Mouse (Mus musculus) MEL (cell line): Measurements from ENCODE around the gene Kdm6b. TPM values are rescaled to one million over a fixed set of nuclear protein-coding genes. Genes with fewer than 3 reads are reported as not detected.

ENCODE experiments used
- DNase-seq: peaks from one replicate; pipeline ENCODE4 v3.0.0; 2011; ENCODE audit warnings: low read depth, low spot score
- H3K27ac ChIP-seq: 2 replicates; pipeline ENCODE4 v1.5.1; 2012; ENCODE audit warnings: low read depth, mild to moderate bottlenecking, control low read depth, low read length, moderate library complexity; ENCODE audit not compliant: control insufficient read depth
- H3K27me3 ChIP-seq, 2 experiments: fragments of 150-350 bp in 1 of 2; sonication (generic) in 1 of 2; 2 replicates each; pipeline ENCODE4 v1.6.1; 2012; ENCODE audit warnings: low read length in 2 of 2, mild to moderate bottlenecking in 2 of 2, improper control_type of control experiment in 1 of 2, moderate library complexity in 1 of 2; ENCODE audit not compliant: insufficient read depth in 2 of 2, control insufficient read depth in 1 of 2
- H3K36me3 ChIP-seq, 2 experiments: 2 replicates each; pipeline ENCODE4 v1.6.1; 2012 to 2014; ENCODE audit warnings: low read length in 2 of 2, improper control_type of control experiment in 1 of 2, inconsistent platforms in 1 of 2, mild to moderate bottlenecking in 1 of 2; ENCODE audit not compliant: insufficient read depth in 2 of 2, control insufficient read depth in 1 of 2
- H3K4me1 ChIP-seq, 2 experiments: fragments of 150-350 bp in 1 of 2; sonication (generic) in 1 of 2; 2 replicates each; pipeline ENCODE4 v1.6.1; 2012; ENCODE audit warnings: low read length in 2 of 2, improper control_type of control experiment in 1 of 2, mild to moderate bottlenecking in 1 of 2; ENCODE audit not compliant: insufficient read depth in 2 of 2, control insufficient read depth in 1 of 2
- H3K4me3 ChIP-seq, 2 experiments: fragments of 150-350 bp in 1 of 2; sonication (generic) in 1 of 2; 2 replicates each; pipeline ENCODE4 v1.5.1; 2012; ENCODE audit warnings: low read depth in 2 of 2, low read length in 2 of 2, mild to moderate bottlenecking in 2 of 2, moderate library complexity in 2 of 2, control low read depth in 1 of 2, improper control_type of control experiment in 1 of 2; ENCODE audit not compliant: control insufficient read depth in 1 of 2, insufficient read depth in 1 of 2
- H3K79me2 ChIP-seq: 2 replicates; pipeline ENCODE4 v1.6.1; 2012; ENCODE audit warnings: mild to moderate bottlenecking, low read length, moderate library complexity; ENCODE audit not compliant: control insufficient read depth, poor library complexity, insufficient read depth
- H3K9ac ChIP-seq: 2 replicates; pipeline ENCODE4 v1.6.1; 2012; ENCODE audit warnings: low read depth, mild to moderate bottlenecking, control low read depth, low read length, moderate library complexity; ENCODE audit not compliant: control insufficient read depth, poor library complexity, severe bottlenecking
- H3K9me3 ChIP-seq: fragments of 150-350 bp; sonication (generic); replicated peaks from 2 replicates; pipeline ENCODE4 v1.6.1; 2012; ENCODE audit warnings: mild to moderate bottlenecking, low read length, improper control_type of control experiment, moderate library complexity; ENCODE audit not compliant: insufficient read depth
- CHD1 ChIP-seq: IDR thresholded peaks from 2 replicates; pipeline ENCODE4 v1.6.1; 2012; ENCODE audit warnings: low read depth, mild to moderate bottlenecking, inconsistent platforms, low read length, improper control_type of control experiment
- CTCF ChIP-seq, 3 experiments: IDR thresholded peaks in 2 of 3; conservative IDR thresholded peaks in 1 of 3; 2 replicates each; pipeline ENCODE4 v1.5.1; 2011 to 2012; ENCODE audit warnings: low read length in 3 of 3, low read depth in 2 of 3, mild to moderate bottlenecking in 2 of 3, improper control_type of control experiment in 1 of 3, inconsistent platforms in 1 of 3, mixed read lengths in 1 of 3, moderate library complexity in 1 of 3; ENCODE audit not compliant: control insufficient read depth in 1 of 3, insufficient read depth in 1 of 3, poor library complexity in 1 of 3, severe bottlenecking in 1 of 3
- E2F4 ChIP-seq: IDR thresholded peaks from 2 replicates; pipeline ENCODE4 v1.6.1; 2011; ENCODE audit warnings: low read depth, low read length, improper control_type of control experiment, borderline replicate concordance
- ETS1 ChIP-seq: IDR thresholded peaks from 2 replicates; pipeline ENCODE4 v1.6.1; 2012; ENCODE audit warnings: low read depth, mild to moderate bottlenecking, inconsistent platforms, low read length, improper control_type of control experiment, moderate library complexity
- GABPA ChIP-seq: IDR thresholded peaks from 2 replicates; pipeline ENCODE4 v1.6.1; 2012; ENCODE audit warnings: low read depth, mild to moderate bottlenecking, inconsistent platforms, low read length, improper control_type of control experiment, moderate library complexity
- GATA1 ChIP-seq: IDR thresholded peaks from 2 replicates; pipeline ENCODE4 v1.6.1; 2011; ENCODE audit warnings: low read depth, low read length, improper control_type of control experiment
- HCFC1 ChIP-seq: IDR thresholded peaks from 2 replicates; pipeline ENCODE4 v1.6.1; 2012; ENCODE audit warnings: low read depth, mild to moderate bottlenecking, inconsistent platforms, low read length, improper control_type of control experiment, moderate library complexity
- KAT2A ChIP-seq: conservative IDR thresholded peaks from 2 replicates; pipeline ENCODE4 v1.6.1; 2012; ENCODE audit warnings: low read depth, low read length, improper control_type of control experiment, inconsistent platforms
- MAX ChIP-seq: IDR thresholded peaks from 2 replicates; pipeline ENCODE4 v1.6.1; 2011; ENCODE audit warnings: low read length, improper control_type of control experiment
- MAZ ChIP-seq: IDR thresholded peaks from 2 replicates; pipeline ENCODE4 v1.6.1; 2012; ENCODE audit warnings: low read depth, mild to moderate bottlenecking, inconsistent platforms, low read length, improper control_type of control experiment
- MEF2A ChIP-seq: IDR thresholded peaks from 2 replicates; pipeline ENCODE4 v1.6.1; 2014; ENCODE audit warnings: low read depth, mild to moderate bottlenecking, inconsistent platforms, low read length, improper control_type of control experiment; ENCODE audit not compliant: poor library complexity, insufficient replicate concordance, severe bottlenecking; ENCODE audit errors: extremely low read depth
- MYB ChIP-seq: IDR thresholded peaks from 2 replicates; pipeline ENCODE4 v1.6.1; 2011; ENCODE audit warnings: mild to moderate bottlenecking, low read depth, low read length, improper control_type of control experiment
- POLR2AphosphoS5 ChIP-seq: IDR thresholded peaks from 2 replicates; pipeline ENCODE4 v1.6.1; 2012; ENCODE audit warnings: low read depth, borderline replicate concordance, mild to moderate bottlenecking, inconsistent platforms, low read length, moderate library complexity, mixed read lengths
- RAD21 ChIP-seq: IDR thresholded peaks from 2 replicates; pipeline ENCODE4 v1.6.1; 2011; ENCODE audit warnings: mild to moderate bottlenecking, low read depth, low read length, improper control_type of control experiment
- RCOR1 ChIP-seq: IDR thresholded peaks from 2 replicates; pipeline ENCODE4 v1.6.1; 2012; ENCODE audit warnings: low read depth, mild to moderate bottlenecking, inconsistent platforms, low read length, improper control_type of control experiment
- SIN3A ChIP-seq: IDR thresholded peaks from 2 replicates; pipeline ENCODE4 v1.6.1; 2012; ENCODE audit warnings: low read length, improper control_type of control experiment, inconsistent platforms
- SMC3 ChIP-seq: IDR thresholded peaks from 2 replicates; pipeline ENCODE4 v1.6.1; 2011; ENCODE audit warnings: low read depth, low read length, improper control_type of control experiment
- TBP ChIP-seq: IDR thresholded peaks from 2 replicates; pipeline ENCODE4 v1.8.0; 2011; ENCODE audit warnings: low read depth, low read length, improper control_type of control experiment
- UBTF ChIP-seq: IDR thresholded peaks from 2 replicates; pipeline ENCODE4 v1.6.1; 2012; ENCODE audit warnings: low read depth, mild to moderate bottlenecking, inconsistent platforms, low read length, improper control_type of control experiment, moderate library complexity, borderline replicate concordance; ENCODE audit not compliant: insufficient read depth
- USF1 ChIP-seq: IDR thresholded peaks from 2 replicates; pipeline ENCODE4 v1.6.1; 2014; ENCODE audit warnings: low read depth, mild to moderate bottlenecking, inconsistent platforms, low read length, improper control_type of control experiment, moderate library complexity
- ZMIZ1 ChIP-seq: IDR thresholded peaks from 2 replicates; pipeline ENCODE4 v1.6.1; 2012; ENCODE audit warnings: low read depth, mild to moderate bottlenecking, inconsistent platforms, low read length, improper control_type of control experiment, moderate library complexity
- ZNF384 ChIP-seq: IDR thresholded peaks from 2 replicates; pipeline ENCODE4 v1.6.1; 2012; ENCODE audit warnings: low read depth, mild to moderate bottlenecking, inconsistent platforms, low read length, improper control_type of control experiment
- polyA plus RNA-seq, 2 experiments: library from polyadenylated mRNA; stranded (reverse) in 1 of 2; unstranded in 1 of 2; fragments of >175 nt in 1 of 2; fragments of >200 nt in 1 of 2; gene quantifications; 2 replicates each; pipeline versions ENCODE4 v1.2.1 to v1.2.4; 2012; ENCODE audit warnings: low replicate concordance in 2 of 2, low read depth in 1 of 2; ENCODE audit not compliant: insufficient read length in 2 of 2, insufficient read depth in 1 of 2, missing spikeins in 1 of 2
- total RNA-seq: library from RNA; depleted of rRNA; stranded (reverse); fragments of 300-350 nt; gene quantifications from 2 replicates; pipeline ENCODE4 v1.2.3, GENCODE M21; 2012

Kdm6b gene
- total and polyA plus RNA-seq, 3 experiments, result 5.8 to 43.4 (median 25.0) TPM

DNA sequence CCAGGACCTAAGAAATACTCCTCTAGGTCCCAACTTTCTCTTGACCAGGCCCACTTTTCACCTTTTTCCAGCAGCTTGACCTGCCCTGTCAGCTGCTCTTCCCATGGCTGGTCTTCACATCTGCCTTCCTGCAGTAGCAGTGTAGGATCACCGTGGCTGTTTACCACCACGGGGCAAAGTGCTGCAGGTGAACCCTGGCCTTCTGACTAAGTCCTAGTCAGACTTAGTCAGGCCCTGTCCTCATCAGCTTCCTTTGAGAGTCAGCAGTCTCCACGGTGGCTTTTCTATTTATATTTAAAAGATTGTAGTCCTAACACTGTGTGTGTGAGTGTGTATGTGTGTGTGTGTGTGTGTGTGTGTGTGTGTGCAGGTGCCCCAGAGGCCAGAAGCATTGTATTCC lies 35.7 kb downstream of the Kdm6b start:
- no peaks in the 10 kb centered on the region for H3K9me3 ChIP-seq
- H3K4me3 ChIP-seq, result no peak overlapping the region
- no peak for DNase-seq
- no peaks in the 10 kb centered on the region for H3K27me3 ChIP-seq
- H3K27ac ChIP-seq, result no peak overlapping the region
- peaks cover 0 to 7% of the 10 kb centered on the region in 2 experiments; a peak in 2 of 4 replicates for H3K36me3 ChIP-seq
- peaks cover 0 to 9% of the 10 kb centered on the region in 2 experiments; a peak in 1 of 4 replicates for H3K4me1 ChIP-seq
- H3K9ac ChIP-seq, result no peak overlapping the region
- peaks cover 1% of the 10 kb centered on the region; the same call in 1 of the 2 replicates for H3K79me2 ChIP-seq
- TF ChIP-seq MAZ (no peak), TBP (no peak), ETS1 (no peak), POLR2AphosphoS5 (no peak), MEF2A (no peak), UBTF (no peak), MAX (no peak), GABPA (no peak), CTCF (IDR thresholded peaks at IDR 0.05 in 2 of 3, conservative IDR thresholded peaks at IDR 0.05 in 1 of 3; ENCODE audit: control insufficient read depth in 1 of 3, insufficient read depth in 1 of 3, low read depth in 2 of 3, low read length in 3 of 3, poor library complexity in 1 of 3, severe bottlenecking in 1 of 3) (no peak), GATA1 (no peak), SMC3 (no peak)
- TF ChIP-seq, all 39 proteins: peak for 0

DNA sequence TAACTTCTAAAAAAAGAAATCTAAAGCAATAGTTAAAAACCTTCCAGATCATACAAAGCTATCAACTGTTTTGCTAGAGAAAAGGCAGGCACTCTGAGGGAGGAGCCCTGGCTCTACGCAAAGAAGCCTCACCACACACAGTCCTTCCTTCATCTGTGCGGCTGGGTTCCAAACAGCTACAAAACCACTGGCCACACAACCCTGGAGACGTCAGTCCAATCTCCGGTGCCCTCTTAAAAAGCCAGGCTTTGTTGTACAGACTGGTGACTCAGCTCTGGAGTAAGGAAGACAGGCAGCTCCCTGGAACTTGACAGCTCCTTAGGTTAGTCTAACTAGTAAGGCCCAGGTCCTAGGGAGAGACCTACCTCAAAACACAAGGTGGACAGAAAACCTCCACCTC lies 37.8 kb downstream of the Kdm6b start:
- no peaks in the 10 kb centered on the region for H3K27me3 ChIP-seq
- H3K27ac ChIP-seq, result no peak overlapping the region
- peaks cover 0 to 19% of the 10 kb centered on the region in 2 experiments; a peak in 2 of 4 replicates for H3K36me3 ChIP-seq
- H3K4me3 ChIP-seq, result no peak overlapping the region
- peaks cover 1% of the 10 kb centered on the region; the same call in 1 of the 2 replicates for H3K79me2 ChIP-seq
- DNase-seq, result no peak
- no peak for TF ChIP-seq MYB
- TF ChIP-seq ZNF384, result no peak
- TF ChIP-seq CTCF (IDR thresholded peaks at IDR 0.05 in 2 of 3, conservative IDR thresholded peaks at IDR 0.05 in 1 of 3; ENCODE audit: control insufficient read depth in 1 of 3, insufficient read depth in 1 of 3, low read depth in 2 of 3, low read length in 3 of 3, poor library complexity in 1 of 3, severe bottlenecking in 1 of 3), result no peak
- TF ChIP-seq CHD1, result no peak
- TF ChIP-seq UBTF, result no peak
- TF ChIP-seq RCOR1, result no peak
- no peak for TF ChIP-seq KAT2A
- TF ChIP-seq USF1, result no peak
- no peak for TF ChIP-seq E2F4
- no peak for TF ChIP-seq ETS1
- TF ChIP-seq HCFC1, result no peak
- no peak for TF ChIP-seq RAD21
- TF ChIP-seq ZMIZ1, result no peak
- TF ChIP-seq SIN3A, result no peak
- H3K9ac ChIP-seq, result no peak overlapping the region
- no peaks in the 10 kb centered on the region for H3K9me3 ChIP-seq
- peaks cover 6 to 28% of the 10 kb centered on the region in 2 experiments for H3K4me1 ChIP-seq
